Mouse (Mus musculus): ENCODE data around the gene Gm2888. TPM values are rescaled to one million over a fixed set of nuclear protein-coding genes. Genes with fewer than 3 reads are reported as not detected.
A peak's percentile ranks its signal among the peaks of the same experiment; 100 is the strongest.
"Not testable (repeated sequence)": the region's sequence is repeated elsewhere in the genome, so short reads cannot be mapped to it uniquely, and the experiment has no call there.

Gm2888 gene
- not detected for total RNA-seq (2021)
- long read RNA-seq: 0 reads

GRCm38 (mm10) chr14:3029702-3030101, at the start of gene Gm2888:
Gm2888 (plus strand) TSS chr14:3030002.
- not testable (repeated sequence) for DNase-seq (ENCODE audit: low spot score in 2 of 2)

GRCm38 (mm10) chr14:3048727-3049512, 19.1 kb downstream of the Gm2888 start, which contains the start of gene Gm2897:
Gm2897 (plus strand) TSS chr14:3049285.
- not testable (repeated sequence) for DNase-seq (ENCODE audit: low spot score in 2 of 2)

- peak in 1 of 2 experiments; percentile 0 for DNase-seq (ENCODE audit: low spot score in 2 of 2)
These were observed 19.7 kb downstream of the Gm2888 start for GRCm38 (mm10) chr14:3049513-3049800.

GRCm38 (mm10) chr14:3050087-3050486, 20.3 kb downstream of the Gm2888 start:
- peak in 1 of 2 experiments; percentile 20 for DNase-seq (ENCODE audit: low spot score in 2 of 2)

Other genes with a start within 250 kb of the Gm2888 start
- under 1 TPM in 1 of 2 experiments, not detected in 1; 0.27 TPM for gene Gm2897, start 19.3 kb downstream of the Gm2888 start, total RNA-seq (2021)
- not detected for gene Gm10340, start 104.0 kb downstream of the Gm2888 start, total RNA-seq (2021)
- gene Gm5795, start 158.3 kb downstream of the Gm2888 start, total RNA-seq (2021): not detected
- 1 to 10 TPM; 3.4 to 3.9 TPM for gene D830030K20Rik, start 178.5 kb downstream of the Gm2888 start, total RNA-seq (2021)

All from layer of hippocampus, adult 18-20 months (tissue).